Mouse (Mus musculus): Measurements from ENCODE around the gene Rbm6. TPM values are rescaled to one million over a fixed set of nuclear protein-coding genes. Genes with fewer than 3 reads are reported as not detected.

Rbm6 gene
- polyA plus RNA-seq, 1 experiment from 2014 or later, result 77.6 TPM

GRCm38 (mm10) chr9:107747310-107747709 lies 125.7 kb downstream of the Rbm6 start:
- 93% methylated on average over 1 of the region's 1 CpGs for WGBS
- Histone ChIP-seq H3K27ac (replicated peaks) (no peak overlapping the region), H3K36me3 (peaks cover 97% of the 10 kb centered on the region), H3K27me3 (no peaks in the 10 kb centered on the region), H3K4me1 (no peaks in the 10 kb centered on the region), H3K4me2 (replicated peaks) (no peak overlapping the region), H3K9me3 (replicated peaks) (no peaks in the 10 kb centered on the region), H3K9ac (no peak overlapping the region), H3K4me3 (replicated peaks) (no peak overlapping the region)
- no peak for ATAC-seq (ENCODE audit: insufficient number of reproducible peaks, low FRiP score, low TSS enrichment, low read depth)

DNA sequence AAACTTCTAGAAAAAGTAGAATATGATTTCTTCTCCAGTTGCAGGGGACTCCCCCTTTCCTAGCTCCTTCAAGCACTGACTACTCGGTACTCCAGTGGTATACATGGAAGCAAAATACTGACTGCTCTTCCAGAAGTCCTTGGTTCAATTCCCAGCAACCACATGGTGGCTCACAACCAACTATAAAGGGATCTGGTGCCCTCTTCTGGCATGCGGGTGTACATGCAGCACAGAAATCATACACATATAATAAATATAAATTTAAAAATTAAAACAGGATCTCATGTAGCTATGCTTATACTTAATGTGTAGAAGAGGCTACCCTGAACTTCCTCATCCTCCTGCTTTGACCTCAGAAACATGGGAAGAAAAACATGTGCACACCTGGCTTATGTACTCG lies 126.4 kb downstream of the Rbm6 start:
- ATAC-seq (ENCODE audit: insufficient number of reproducible peaks, low FRiP score, low TSS enrichment, low read depth), result no peak
- 93% methylated on average over 3 of the region's 3 CpGs for WGBS

GRCm38 (mm10) chr9:107744061-107744460 lies 129.0 kb downstream of the Rbm6 start:
- Histone ChIP-seq H3K9ac (no peak overlapping the region), H3K27ac (replicated peaks) (no peak overlapping the region), H3K4me3 (replicated peaks) (no peak overlapping the region), H3K27me3 (no peaks in the 10 kb centered on the region), H3K4me2 (replicated peaks) (no peak overlapping the region), H3K4me1 (no peaks in the 10 kb centered on the region), H3K36me3 (peaks cover 97% of the 10 kb centered on the region), H3K9me3 (replicated peaks) (no peaks in the 10 kb centered on the region)
- WGBS, result 88% methylated on average over 6 of the region's 6 CpGs
- no peak for ATAC-seq (ENCODE audit: insufficient number of reproducible peaks, low FRiP score, low TSS enrichment, low read depth)

More for the DNA sequence above, 126.4 kb downstream of the Rbm6 start:
- no peak overlapping the region for H3K27ac ChIP-seq (replicated peaks)
- H3K36me3 ChIP-seq, result peaks cover 97% of the 10 kb centered on the region
- no peak overlapping the region for H3K4me3 ChIP-seq (replicated peaks)
- H3K9ac ChIP-seq, result no peak overlapping the region
- H3K27me3 ChIP-seq, result no peaks in the 10 kb centered on the region
- H3K9me3 ChIP-seq (replicated peaks), result no peaks in the 10 kb centered on the region
- no peaks in the 10 kb centered on the region for H3K4me1 ChIP-seq
- no peak overlapping the region for H3K4me2 ChIP-seq (replicated peaks)

DNA sequence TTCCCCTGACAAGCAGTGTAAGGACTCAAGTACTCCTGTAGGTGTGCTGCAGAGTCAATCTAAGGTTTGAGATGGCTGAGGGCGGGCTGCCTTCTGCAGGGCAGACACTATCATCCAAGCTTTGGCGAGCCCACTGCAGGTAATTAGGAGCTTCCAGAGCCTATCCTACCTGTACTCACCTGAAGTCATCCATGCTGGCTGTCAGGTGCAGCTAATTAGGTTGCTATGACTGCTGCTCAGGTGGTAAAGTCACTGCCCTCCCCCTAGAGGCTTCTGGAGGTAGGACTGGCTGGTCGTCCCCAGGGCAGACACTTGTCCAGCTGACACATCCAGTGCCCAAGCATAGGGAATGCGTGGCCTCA lies 134.2 kb downstream of the Rbm6 start:
- no peak overlapping the region for H3K4me3 ChIP-seq (replicated peaks)
- WGBS, result 43% methylated on average over 4 of the region's 4 CpGs
- ATAC-seq (ENCODE audit: insufficient number of reproducible peaks, low FRiP score, low TSS enrichment, low read depth), result peak; percentile 31; the same call in 1 of the 2 replicates
- peaks cover 51% of the 10 kb centered on the region for H3K36me3 ChIP-seq
- H3K9ac ChIP-seq, result no peak overlapping the region
- peak overlapping the region; percentile 56; the same call in 1 of the 2 replicates for H3K27ac ChIP-seq (replicated peaks)
- peaks cover 42% of the 10 kb centered on the region for H3K4me1 ChIP-seq
- no peak overlapping the region for H3K4me2 ChIP-seq (replicated peaks)
- H3K27me3 ChIP-seq, result no peaks in the 10 kb centered on the region
- no peaks in the 10 kb centered on the region for H3K9me3 ChIP-seq (replicated peaks)

DNA sequence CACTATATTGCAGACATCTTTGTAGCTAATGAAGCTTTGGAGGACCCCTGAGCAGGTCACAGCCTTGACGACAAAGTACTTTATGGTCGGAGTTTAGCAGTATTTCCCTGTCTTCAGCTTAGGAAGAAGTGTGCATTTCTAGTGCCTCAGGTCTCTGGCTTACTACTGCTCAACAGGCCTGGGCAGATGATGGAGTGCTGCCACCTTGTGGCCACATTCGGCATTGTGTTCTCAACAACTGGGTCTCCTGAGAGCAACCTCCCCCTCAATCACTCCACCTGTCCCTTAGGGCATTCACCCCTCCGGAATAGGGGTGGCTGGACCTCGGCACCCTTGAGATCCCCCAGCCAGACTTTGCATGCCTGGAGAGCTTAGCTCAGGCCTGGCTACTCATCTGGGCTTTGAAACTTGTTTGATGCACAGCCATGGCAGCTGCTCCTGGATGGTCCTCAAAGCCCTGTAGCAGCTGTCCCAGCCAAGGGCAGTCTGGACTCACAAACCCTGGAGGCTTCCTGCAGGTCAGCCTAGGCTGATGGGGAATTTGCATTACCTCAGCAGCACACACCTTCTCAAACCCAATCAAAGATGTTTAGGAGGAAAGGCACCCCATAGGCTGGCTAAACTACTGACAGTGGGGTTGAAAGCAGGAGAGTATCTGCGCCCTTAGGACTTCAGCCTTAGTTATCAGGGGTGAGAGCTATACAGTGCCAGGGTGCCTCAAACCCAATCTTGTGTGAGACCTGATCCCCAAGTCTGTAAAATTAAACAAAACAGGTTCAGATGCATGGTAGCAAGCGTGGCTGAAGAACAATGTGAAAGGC lies 134.8 kb downstream of the Rbm6 start:
- peaks cover 45% of the 10 kb centered on the region for H3K36me3 ChIP-seq
- peaks cover 42% of the 10 kb centered on the region for H3K4me1 ChIP-seq
- no peaks in the 10 kb centered on the region for H3K9me3 ChIP-seq (replicated peaks)
- H3K27ac ChIP-seq (replicated peaks), result peak overlapping the region; percentile 56; the same call in 1 of the 2 replicates
- no peak overlapping the region for H3K4me3 ChIP-seq (replicated peaks)
- no peaks in the 10 kb centered on the region for H3K27me3 ChIP-seq
- H3K4me2 ChIP-seq (replicated peaks), result no peak overlapping the region
- ATAC-seq (ENCODE audit: insufficient number of reproducible peaks, low FRiP score, low TSS enrichment, low read depth), result peak; percentile 26
- no peak overlapping the region for H3K9ac ChIP-seq
- 18% methylated on average over 7 of the region's 7 CpGs for WGBS

DNA sequence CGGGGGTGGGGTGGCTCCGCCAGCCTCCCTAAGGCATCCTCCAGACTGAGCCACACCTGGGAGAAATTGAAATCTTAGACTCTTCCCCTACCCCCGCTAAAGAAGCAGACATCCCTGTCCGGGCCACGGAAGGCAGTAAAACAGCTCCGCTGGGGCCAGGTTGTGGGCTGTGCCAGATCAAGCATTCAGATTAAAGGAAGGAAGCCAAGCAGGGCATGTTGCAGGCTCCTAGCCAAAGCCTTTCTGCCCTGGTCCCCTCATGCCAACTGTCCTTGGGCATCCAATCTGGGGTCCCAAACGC lies 136.9 kb downstream of the Rbm6 start:
- ATAC-seq (ENCODE audit: insufficient number of reproducible peaks, low FRiP score, low TSS enrichment, low read depth), result peak; percentile 67
- 2% methylated on average over 7 of the region's 7 CpGs for WGBS

DNA sequence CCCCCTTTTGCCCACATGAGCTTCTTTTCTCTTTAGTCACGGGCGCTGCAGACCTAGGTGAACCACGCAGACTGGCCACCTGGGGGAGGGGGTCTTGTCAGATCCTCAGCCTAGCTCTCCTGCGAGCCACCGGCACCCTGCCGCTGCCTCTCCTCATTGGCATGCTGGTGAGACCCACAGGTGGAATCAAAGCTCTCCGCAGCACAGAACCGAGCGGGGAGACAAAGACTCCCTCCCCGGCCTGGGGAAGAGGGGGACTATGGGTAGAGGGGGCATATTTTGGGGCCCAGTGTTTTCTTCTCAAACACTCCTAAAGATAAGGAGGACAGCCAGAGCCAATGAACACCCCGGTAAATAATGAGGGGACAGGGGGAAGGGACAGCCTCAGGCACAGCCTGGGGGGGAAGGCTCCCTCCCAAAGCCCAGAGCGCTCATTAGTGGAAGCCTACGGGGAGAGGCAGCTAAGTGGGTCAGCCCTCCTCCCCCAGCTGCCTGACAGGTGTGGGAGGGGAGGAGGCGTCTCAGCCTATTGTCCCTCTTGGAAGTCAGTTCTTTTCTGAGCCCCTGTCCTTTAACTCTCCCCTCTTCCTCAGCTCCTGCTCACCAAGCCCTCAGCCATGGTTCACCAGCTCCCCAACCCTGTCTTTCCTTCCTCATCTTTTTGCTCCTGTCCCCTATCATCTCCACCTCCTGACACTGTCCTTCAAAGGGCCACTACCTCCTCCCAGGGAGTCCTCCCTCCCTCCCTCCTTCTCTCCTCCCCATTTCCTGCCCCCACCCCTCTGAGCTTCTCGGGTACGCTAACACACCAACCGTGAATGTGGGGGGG lies 137.5 kb downstream of the Rbm6 start:
- H3K27ac ChIP-seq (replicated peaks), result peak overlapping the region; percentile 92
- ATAC-seq (ENCODE audit: insufficient number of reproducible peaks, low FRiP score, low TSS enrichment, low read depth), result 0 out of 2 replicates have a peak, but pooled peaks have one; percentile 5
- H3K4me1 ChIP-seq, result peaks cover 49% of the 10 kb centered on the region
- no peaks in the 10 kb centered on the region for H3K9me3 ChIP-seq (replicated peaks)
- peaks cover 19% of the 10 kb centered on the region for H3K36me3 ChIP-seq
- H3K4me2 ChIP-seq (replicated peaks), result peak overlapping the region; percentile 48
- H3K4me3 ChIP-seq (replicated peaks), result peak overlapping the region; percentile 20
- no peaks in the 10 kb centered on the region for H3K27me3 ChIP-seq
- H3K9ac ChIP-seq, result no peak overlapping the region
- WGBS, result 7% methylated on average over 17 of the region's 17 CpGs

More for the DNA sequence above, 136.9 kb downstream of the Rbm6 start:
- H3K9me3 ChIP-seq (replicated peaks), result no peaks in the 10 kb centered on the region
- peak overlapping the region; percentile 48 for H3K4me2 ChIP-seq (replicated peaks)
- H3K9ac ChIP-seq, result no peak overlapping the region
- no peaks in the 10 kb centered on the region for H3K27me3 ChIP-seq
- peaks cover 43% of the 10 kb centered on the region for H3K4me1 ChIP-seq
- peaks cover 24% of the 10 kb centered on the region for H3K36me3 ChIP-seq
- H3K4me3 ChIP-seq (replicated peaks), result peak overlapping the region; percentile 20
- peak overlapping the region; percentile 92 for H3K27ac ChIP-seq (replicated peaks)

GRCm38 (mm10) chr9:107734567-107734971 lies 138.5 kb downstream of the Rbm6 start:
- peak overlapping the region; percentile 92 for H3K27ac ChIP-seq (replicated peaks)
- no peak overlapping the region for H3K4me2 ChIP-seq (replicated peaks)
- no peaks in the 10 kb centered on the region for H3K27me3 ChIP-seq
- 36% methylated on average over 7 of the region's 7 CpGs for WGBS
- H3K36me3 ChIP-seq, result peaks cover 9% of the 10 kb centered on the region
- no peak overlapping the region for H3K4me3 ChIP-seq (replicated peaks)
- ATAC-seq (ENCODE audit: insufficient number of reproducible peaks, low FRiP score, low TSS enrichment, low read depth), result no peak
- peaks cover 58% of the 10 kb centered on the region for H3K4me1 ChIP-seq
- H3K9ac ChIP-seq, result no peak overlapping the region
- no peaks in the 10 kb centered on the region for H3K9me3 ChIP-seq (replicated peaks)

GRCm38 (mm10) chr9:107729709-107730108 lies 143.3 kb downstream of the Rbm6 start:
- 25% methylated on average over 3 of the region's 3 CpGs for WGBS
- Histone ChIP-seq H3K9ac (no peak overlapping the region), H3K36me3 (no peaks in the 10 kb centered on the region), H3K27ac (replicated peaks) (0 out of 2 replicates have a peak overlapping the region, but pooled peaks have one; percentile 1), H3K4me3 (replicated peaks) (no peak overlapping the region), H3K4me1 (peaks cover 57% of the 10 kb centered on the region), H3K4me2 (replicated peaks) (no peak overlapping the region), H3K9me3 (replicated peaks) (no peaks in the 10 kb centered on the region), H3K27me3 (no peaks in the 10 kb centered on the region)
- no peak for ATAC-seq (ENCODE audit: insufficient number of reproducible peaks, low FRiP score, low TSS enrichment, low read depth)

GRCm38 (mm10) chr9:107728919-107729670 lies 143.9 kb downstream of the Rbm6 start:
- Histone ChIP-seq H3K4me2 (replicated peaks) (no peak overlapping the region), H3K27me3 (no peaks in the 10 kb centered on the region), H3K9ac (no peak overlapping the region), H3K4me3 (replicated peaks) (no peak overlapping the region), H3K36me3 (no peaks in the 10 kb centered on the region), H3K9me3 (replicated peaks) (no peaks in the 10 kb centered on the region), H3K4me1 (peaks cover 57% of the 10 kb centered on the region), H3K27ac (replicated peaks) (0 out of 2 replicates have a peak overlapping the region, but pooled peaks have one; percentile 1)
- 56% methylated on average over 6 of the region's 6 CpGs for WGBS
- no peak for ATAC-seq (ENCODE audit: insufficient number of reproducible peaks, low FRiP score, low TSS enrichment, low read depth)

GRCm38 (mm10) chr9:107727041-107727440 lies 146.0 kb downstream of the Rbm6 start:
- peak overlapping the region; percentile 63 for H3K27ac ChIP-seq (replicated peaks)
- ATAC-seq (ENCODE audit: insufficient number of reproducible peaks, low FRiP score, low TSS enrichment, low read depth), result no peak; the same call in 1 of the 2 replicates
- no peak overlapping the region for H3K4me2 ChIP-seq (replicated peaks)
- no peaks in the 10 kb centered on the region for H3K27me3 ChIP-seq
- 32% methylated on average over 3 of the region's 3 CpGs for WGBS
- H3K9me3 ChIP-seq (replicated peaks), result no peaks in the 10 kb centered on the region
- H3K9ac ChIP-seq, result no peak overlapping the region
- no peak overlapping the region for H3K4me3 ChIP-seq (replicated peaks)
- peaks cover 76% of the 10 kb centered on the region for H3K4me1 ChIP-seq
- H3K36me3 ChIP-seq, result no peaks in the 10 kb centered on the region
